Mouse (Mus musculus) cerebral cortex, adult 2 months (tissue): Measurements from ENCODE around the gene Prps1.

Source experiments
- WGBS: fragments of 180-500 bp; shearing (Covaris S2); methylation state at CpG from one replicate; pipeline ENCODE4 v1.1.7; 2018; 5-methylcytosine and 5-hydroxymethylcytosine counted together

The Prps1 gene

GRCm38 (mm10) chrX:140501401-140502301 lies 45.2 kb downstream of the Prps1 start:
- WGBS: 67% methylated on average over 9 of the region's 9 CpGs

- WGBS: 7% methylated on average over 7 of the region's 7 CpGs
These were observed 47.5 kb downstream of the Prps1 start for GRCm38 (mm10) chrX:140503905-140504304.

GRCm38 (mm10) chrX:140505497-140506238 lies 49.3 kb downstream of the Prps1 start:
- WGBS: 61% methylated on average over 15 of the region's 15 CpGs

GRCm38 (mm10) chrX:140506436-140507180 lies 50.2 kb downstream of the Prps1 start:
- WGBS: 54% methylated on average over 6 of the region's 6 CpGs

- WGBS: 48% methylated on average over 1 of the region's 1 CpGs
These were observed 51.0 kb downstream of the Prps1 start for GRCm38 (mm10) chrX:140507377-140507776.

GRCm38 (mm10) chrX:140508791-140509190 lies 52.4 kb downstream of the Prps1 start:
- WGBS: 94% methylated on average over 4 of the region's 4 CpGs

GRCm38 (mm10) chrX:140509817-140510216 lies 53.4 kb downstream of the Prps1 start:
- 64% methylated on average over 6 of the region's 6 CpGs for WGBS

GRCm38 (mm10) chrX:140510696-140511429 lies 54.5 kb downstream of the Prps1 start:
- 50% methylated on average over 24 of the region's 24 CpGs for WGBS

GRCm38 (mm10) chrX:140511687-140512651 lies 55.6 kb downstream of the Prps1 start:
- WGBS: 75% methylated on average over 7 of the region's 7 CpGs

GRCm38 (mm10) chrX:140513379-140513778 lies 57.0 kb downstream of the Prps1 start:
- 76% methylated on average over 2 of the region's 2 CpGs for WGBS

- 96% methylated on average over 8 of the region's 8 CpGs for WGBS
These were observed 61.9 kb downstream of the Prps1 start for GRCm38 (mm10) chrX:140518351-140518750.

GRCm38 (mm10) chrX:140520146-140521102 lies 64.0 kb downstream of the Prps1 start:
- 13% methylated on average over 24 of the region's 25 CpGs for WGBS

- WGBS: 60% methylated on average over 14 of the region's 14 CpGs
These were observed 65.8 kb downstream of the Prps1 start for GRCm38 (mm10) chrX:140522071-140522765.

GRCm38 (mm10) chrX:140524231-140524630 lies 67.8 kb downstream of the Prps1 start:
- WGBS: 96% methylated on average over 5 of the region's 5 CpGs
